Mouse (Mus musculus) brain, embryonic 14.5 days (tissue): Measurements from ENCODE around the gene Metrnl. TPM values are rescaled to one million over a fixed set of nuclear protein-coding genes. Genes with fewer than 3 reads are reported as not detected.

Experiments
- DNase-seq: peaks from one replicate; pipeline ENCODE4 v3.0.0-alpha.2; 2011; ENCODE audit warnings: low read depth
- CTCF ChIP-seq: fragments of 200-500 bp; IDR thresholded peaks from 2 replicates; pipeline ENCODE4 v1.5.1; 2012; ENCODE audit warnings: inconsistent platforms, mild to moderate bottlenecking, moderate library complexity, borderline replicate concordance; ENCODE audit not compliant: insufficient read depth, insufficient read length; ENCODE audit errors: extremely low read depth
- POLR2A ChIP-seq: fragments of 200-500 bp; IDR thresholded peaks from 2 replicates; pipeline ENCODE4 v1.6.1; 2012; ENCODE audit warnings: mild to moderate bottlenecking, inconsistent platforms, borderline replicate concordance; ENCODE audit not compliant: poor library complexity, insufficient read depth, insufficient read length, severe bottlenecking; ENCODE audit errors: extremely low read depth
- polyA plus RNA-seq: library from polyadenylated mRNA; depleted of rRNA; stranded (reverse); fragments of >200 nt; gene quantifications from 2 replicates; pipeline ENCODE4 v1.2.3, GENCODE M21; 2012

Metrnl gene
- polyA plus RNA-seq, 1 experiment: 11.9 TPM

DNA sequence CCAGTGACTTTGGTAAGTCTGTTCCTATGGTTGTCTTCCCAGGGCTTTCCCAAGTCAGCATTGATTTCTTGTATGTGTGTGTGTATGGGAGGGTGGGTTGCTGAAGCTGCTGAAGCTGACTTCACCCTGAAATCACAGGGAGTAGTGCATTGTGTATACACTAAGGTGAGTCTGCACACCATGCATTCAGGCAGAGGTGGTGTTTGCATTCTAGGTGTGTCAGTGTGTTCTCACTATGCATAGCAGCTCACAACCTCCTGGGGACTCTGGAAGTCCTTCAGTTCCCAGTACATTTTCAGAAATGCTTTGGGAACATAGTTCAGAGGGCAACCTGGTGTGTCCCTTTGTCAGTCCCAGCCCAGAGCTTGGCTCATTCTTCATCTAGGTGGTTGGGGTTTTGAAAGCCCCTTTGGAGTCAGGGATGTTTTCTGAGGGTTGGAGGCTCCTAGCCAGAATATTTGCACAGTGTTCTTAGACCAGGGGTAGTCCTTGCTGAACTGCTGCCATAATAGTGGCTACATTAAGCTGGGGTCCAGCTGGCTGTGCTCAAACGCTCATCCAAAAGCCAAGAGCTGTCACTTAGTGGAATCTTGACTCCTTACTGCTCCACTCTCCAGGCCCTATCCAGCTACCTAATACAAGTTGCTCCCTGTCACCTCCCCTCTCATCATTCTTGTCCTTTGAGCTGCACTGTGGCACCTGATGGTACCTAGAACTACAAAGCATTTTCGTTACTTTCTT lies 13.6 kb downstream of the Metrnl start:
- TF ChIP-seq POLR2A (no peak), CTCF (no peak)
- no peak for DNase-seq

DNA sequence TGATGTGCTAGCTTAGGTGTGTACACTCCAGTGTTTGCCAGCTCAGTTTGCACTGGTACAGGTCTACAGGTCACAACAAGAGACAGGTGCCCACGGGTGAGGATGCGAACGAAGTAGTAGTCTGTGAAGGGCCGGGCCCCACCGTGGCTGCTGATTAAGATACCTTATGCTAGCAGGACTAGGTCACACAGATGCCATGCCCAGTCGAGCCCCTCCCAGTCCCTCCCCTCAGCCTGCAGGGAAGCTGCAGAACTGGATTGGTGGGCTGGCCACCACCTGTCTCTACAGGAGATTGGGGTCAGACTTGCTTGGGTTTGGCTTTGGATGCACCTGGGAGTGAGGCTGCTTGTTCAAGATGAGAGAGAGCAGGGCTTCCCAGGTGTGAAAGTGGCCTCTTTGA lies 16.4 kb downstream of the Metrnl start:
- DNase-seq: no peak
- TF ChIP-seq POLR2A: no peak
- no peak for TF ChIP-seq CTCF

DNA sequence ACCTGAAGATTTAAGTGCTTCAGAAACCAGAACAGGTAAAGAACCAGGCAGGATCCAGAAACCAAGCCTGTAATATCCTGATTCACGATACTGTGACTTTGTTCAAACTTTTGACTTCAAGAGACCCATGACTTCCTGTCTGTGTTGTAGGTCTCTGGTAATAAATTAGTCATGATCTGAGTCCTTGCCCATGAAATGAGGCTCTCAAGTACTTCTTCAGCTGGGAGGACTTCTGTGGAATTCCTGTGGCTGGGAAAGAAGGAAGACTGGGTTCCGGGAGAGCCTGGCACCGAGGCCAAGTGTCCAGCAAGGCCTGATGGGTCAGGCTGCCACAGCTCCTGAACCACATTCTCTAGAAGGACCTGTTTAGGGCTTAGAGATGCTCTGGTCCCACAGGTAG lies 19.4 kb downstream of the Metrnl start:
- no peak for DNase-seq
- TF ChIP-seq POLR2A (no peak), CTCF (no peak)

DNA sequence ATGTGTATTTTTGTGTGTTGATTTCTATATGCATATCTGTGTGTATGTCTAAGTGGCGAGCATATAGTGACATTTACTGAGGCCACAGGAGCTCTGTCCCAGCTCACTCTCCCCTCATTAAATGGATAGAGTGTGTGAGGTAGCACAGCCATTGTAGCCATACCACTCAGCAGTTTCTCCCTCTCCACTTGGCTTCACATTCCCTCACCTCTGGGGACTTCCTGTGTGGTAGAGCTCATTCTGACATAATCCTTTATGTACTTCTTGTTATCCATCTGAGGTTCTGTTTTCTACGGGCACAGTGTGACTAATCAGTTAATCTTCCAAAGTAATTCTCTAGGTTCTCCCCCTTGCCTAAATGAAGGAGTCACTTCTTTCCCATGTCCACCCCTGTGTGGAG lies 21.1 kb downstream of the Metrnl start:
- TF ChIP-seq CTCF (no peak), POLR2A (no peak)

DNA sequence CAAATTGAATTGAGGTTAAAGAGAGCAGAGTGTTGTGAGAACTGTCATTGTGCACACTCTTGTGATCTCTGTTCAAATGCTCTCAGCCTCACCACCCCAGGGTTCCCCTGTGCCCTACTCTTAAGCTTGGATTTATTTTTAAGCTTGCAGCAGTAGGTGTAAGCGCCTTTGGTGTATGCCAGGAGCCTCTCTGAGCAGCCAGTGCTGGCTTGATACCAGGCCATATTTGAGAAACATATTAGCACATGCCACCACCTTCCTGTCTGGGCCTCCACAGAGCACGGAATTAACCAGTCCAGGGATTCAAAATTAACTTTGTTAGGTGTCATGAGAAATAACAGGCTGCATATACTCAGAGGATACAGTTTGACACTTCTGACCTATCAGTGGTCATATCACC lies 25.3 kb downstream of the Metrnl start:
- no peak for DNase-seq
- TF ChIP-seq CTCF: no peak
- no peak for TF ChIP-seq POLR2A

More for the DNA sequence above, 21.1 kb downstream of the Metrnl start:
- no peak for DNase-seq

DNA sequence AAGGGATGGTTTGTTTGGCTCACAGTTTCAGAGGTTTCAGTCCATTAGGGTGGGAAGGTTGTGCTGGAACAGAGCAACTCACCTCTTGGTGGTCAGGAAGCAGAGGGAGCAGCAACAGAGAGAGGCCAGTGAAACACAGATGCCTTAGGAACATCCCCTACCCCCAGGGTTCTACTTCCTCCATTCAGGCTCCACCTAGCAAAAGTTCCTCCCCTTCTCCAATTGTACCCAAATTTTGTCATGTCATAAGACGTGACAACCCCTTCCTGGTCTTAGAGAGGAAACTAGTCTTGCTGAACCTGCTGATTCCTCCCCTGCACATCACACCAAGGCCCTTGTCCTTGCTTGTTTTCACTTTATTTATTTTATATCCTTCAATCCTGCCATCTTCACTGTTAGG lies 32.8 kb downstream of the Metrnl start:
- TF ChIP-seq CTCF (no peak), POLR2A (no peak)
- no peak for DNase-seq

DNA sequence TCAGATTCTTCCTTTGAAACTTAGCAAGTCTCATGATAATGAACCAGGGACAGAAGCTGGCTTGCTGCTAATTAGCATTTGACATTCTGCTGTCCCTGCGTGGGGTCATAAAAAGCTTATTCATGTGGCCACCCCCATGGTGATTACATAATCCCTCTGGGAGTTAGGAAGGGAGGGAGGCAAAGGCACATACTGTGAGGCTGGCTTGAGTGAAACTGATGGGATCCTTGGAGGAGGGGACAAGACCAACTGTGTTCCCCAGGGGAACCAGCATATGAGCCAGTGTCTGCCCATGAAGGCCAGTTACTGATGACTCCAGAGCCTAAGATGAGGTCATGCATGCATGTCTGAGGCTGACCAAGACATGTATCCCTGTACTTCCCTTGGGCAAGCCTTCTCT lies 33.5 kb downstream of the Metrnl start:
- no peak for TF ChIP-seq POLR2A
- TF ChIP-seq CTCF: no peak
- no peak for DNase-seq

DNA sequence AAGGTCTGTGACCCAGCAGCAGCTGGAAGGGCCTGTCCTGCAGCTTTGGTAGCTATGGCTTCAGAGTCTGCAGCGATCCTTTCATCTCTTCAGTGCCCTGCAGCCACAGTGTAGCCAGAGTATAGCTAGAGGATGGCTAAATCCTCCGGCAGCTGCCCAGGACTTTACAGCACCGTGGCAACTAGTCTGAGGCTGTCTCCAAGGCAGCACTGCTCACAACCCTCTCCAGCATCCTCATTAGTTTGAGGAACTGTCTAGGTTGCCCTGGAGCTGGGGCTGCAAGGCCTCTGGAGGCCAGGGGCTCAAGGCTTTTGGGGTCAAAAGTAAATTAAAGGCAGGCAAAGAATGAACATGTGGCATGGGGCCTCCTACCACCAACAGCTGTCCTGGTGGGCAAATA lies 37.3 kb downstream of the Metrnl start:
- TF ChIP-seq POLR2A: no peak
- no peak for TF ChIP-seq CTCF
- DNase-seq: peak; percentile 9

DNA sequence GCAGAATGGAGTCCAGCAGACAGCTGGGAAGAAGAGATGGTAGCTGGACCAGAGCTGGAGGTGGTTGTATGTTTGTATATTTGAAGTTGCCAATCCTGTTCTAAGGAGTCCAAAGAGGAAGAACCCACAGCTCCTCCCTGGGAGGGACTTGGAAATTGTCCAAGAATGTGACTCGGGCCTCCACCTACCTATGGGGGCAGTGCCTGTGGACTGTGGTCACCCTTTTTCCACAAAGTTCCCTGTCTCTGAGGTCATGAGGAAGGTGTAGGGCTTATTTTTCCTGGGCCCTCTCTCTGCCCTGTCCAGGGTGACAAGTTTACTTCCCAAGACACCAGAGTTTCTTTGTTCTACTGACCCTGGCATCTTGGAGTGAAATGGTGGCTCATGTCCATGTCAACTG lies 39.6 kb downstream of the Metrnl start:
- no peak for TF ChIP-seq CTCF
- no peak for TF ChIP-seq POLR2A
- no peak for DNase-seq

DNA sequence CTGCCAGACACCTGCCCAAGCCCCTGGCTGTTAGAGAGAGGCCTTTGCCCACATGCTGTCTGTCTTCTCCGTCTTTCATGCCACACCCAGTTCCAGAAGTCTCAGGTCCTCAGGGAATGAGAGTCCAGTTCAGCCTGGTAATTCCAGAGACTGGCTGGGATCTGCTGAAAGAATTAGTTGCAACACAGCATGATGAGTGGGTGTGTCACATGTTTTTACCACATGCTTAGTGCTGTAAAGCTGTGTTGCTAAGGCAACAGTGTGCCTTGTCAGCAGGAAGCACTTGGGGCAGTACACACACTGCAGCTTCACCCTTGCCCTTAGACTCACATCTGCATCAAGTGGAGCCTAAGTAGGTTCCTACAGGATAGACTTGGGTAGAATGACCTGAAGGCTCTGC lies 40.1 kb downstream of the Metrnl start:
- TF ChIP-seq POLR2A (no peak), CTCF (no peak)
- DNase-seq: peak; percentile 23

DNA sequence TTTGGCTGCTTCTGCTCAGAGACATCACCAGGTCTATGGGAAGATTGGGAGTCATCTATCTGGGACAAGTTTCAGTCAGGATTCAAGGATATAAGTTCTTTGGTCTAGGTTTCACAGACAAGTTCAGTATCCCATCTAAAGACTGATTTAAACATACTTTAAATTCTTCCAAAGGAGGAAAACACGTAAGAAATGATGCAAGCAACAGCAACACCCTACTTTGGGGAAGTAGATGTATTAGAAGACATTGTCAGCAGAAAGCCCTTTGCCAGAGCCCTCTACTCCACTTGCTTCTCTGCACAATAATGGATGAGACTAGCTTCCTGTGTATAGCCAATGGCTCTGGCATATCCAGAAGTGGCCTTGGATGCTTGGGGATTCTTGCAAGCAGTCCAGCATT lies 41.8 kb downstream of the Metrnl start:
- DNase-seq: no peak
- TF ChIP-seq POLR2A (no peak), CTCF (no peak)

DNA sequence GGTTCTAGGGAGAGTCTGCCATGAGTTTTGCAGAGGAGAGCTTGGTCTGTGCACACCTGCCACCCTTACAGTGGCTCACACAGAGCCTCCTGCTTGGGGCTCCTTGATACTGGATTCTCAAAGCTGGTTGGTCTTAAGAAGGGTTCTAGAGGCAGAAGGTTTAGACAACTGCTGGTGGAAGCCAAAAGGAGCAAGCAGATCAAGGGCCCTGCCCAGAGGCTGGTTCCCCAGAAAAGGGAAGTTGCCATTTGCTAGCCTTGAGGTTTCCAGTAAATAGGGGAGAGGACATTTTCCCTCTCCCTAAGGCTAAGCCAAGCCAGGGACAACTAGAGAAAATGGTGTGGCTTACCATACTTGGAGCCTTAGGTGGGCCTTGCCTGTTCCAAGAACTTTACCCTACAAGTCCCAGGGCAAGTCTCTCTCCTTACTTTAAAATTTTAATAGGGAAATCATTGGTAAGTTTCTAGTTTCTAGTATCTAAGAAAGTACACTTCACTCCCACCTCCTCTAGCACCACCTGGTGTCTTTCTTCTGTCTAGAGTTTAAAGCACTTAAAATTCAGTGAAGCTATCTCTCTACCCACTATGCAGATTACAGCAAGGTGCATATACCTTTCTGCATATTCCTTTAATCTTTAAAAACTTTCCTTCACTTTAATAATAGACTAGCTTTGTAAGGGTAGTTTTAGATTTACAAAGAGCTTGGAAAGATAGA lies 42.7 kb downstream of the Metrnl start:
- no peak for TF ChIP-seq POLR2A
- no peak for DNase-seq
